Mouse (Mus musculus) liver, embryonic 14.5 days (tissue): ENCODE measurements around the gene Krt78.
A peak's percentile ranks its signal among the peaks of the same experiment; 100 is the strongest.

Experiments used
- CTCF ChIP-seq: IDR thresholded peaks from 2 replicates; pipeline ENCODE4 v1.5.1; 2016; ENCODE audit warnings: antibody characterized with exemption, low read depth, control low read depth
- EP300 ChIP-seq: IDR thresholded peaks from 2 replicates; pipeline ENCODE4 v1.6.1; 2016; ENCODE audit warnings: antibody characterized with exemption, low read depth

- peak; percentile 72 for TF ChIP-seq CTCF
- no peak for TF ChIP-seq EP300
Measured at GRCm38 (mm10) chr15:101970536-101970935, 16.4 kb upstream of the Krt78 start.
